Mouse (Mus musculus) heart, embryonic 14.5 days (tissue): Measurements from ENCODE around the gene Ccnd3. TPM values are rescaled to one million over a fixed set of nuclear protein-coding genes. Genes with fewer than 3 reads are reported as not detected.

Experiments
- ATAC-seq: fragments of 200-750 bp; cut with Nextera tagmentation; 2 replicates; pipeline ENCODE4 v1.8.0; 2017; ENCODE audit warnings: low read depth, moderate TSS enrichment; ENCODE audit not compliant: insufficient number of reproducible peaks, insufficient read depth, low FRiP score
- H3K27ac ChIP-seq, 2 experiments: fragments of 200-500 bp in 1 of 2; fragments of 300-500 bp in 1 of 2; sonication (generic) in 1 of 2; replicated peaks in 1 of 2; 2 replicates each; pipeline ENCODE4 v1.5.1; 2012 to 2014; ENCODE audit warnings: low read depth in 2 of 2, low read length in 2 of 2, control low read depth in 1 of 2, mild to moderate bottlenecking in 1 of 2, mixed read lengths in 1 of 2; ENCODE audit not compliant: control insufficient read depth in 1 of 2, insufficient read depth in 1 of 2
- H3K27me3 ChIP-seq: fragments of 300-500 bp; sonication (generic); 2 replicates; pipeline ENCODE4 v1.6.1; 2014; ENCODE audit warnings: mild to moderate bottlenecking, low read length, control low read depth; ENCODE audit not compliant: control insufficient read depth, insufficient read depth
- H3K36me3 ChIP-seq: fragments of 300-500 bp; sonication (generic); 2 replicates; pipeline ENCODE4 v1.6.1; 2014; ENCODE audit warnings: mild to moderate bottlenecking, control low read depth, low read length, mixed read lengths; ENCODE audit not compliant: control insufficient read depth, insufficient read depth
- H3K4me1 ChIP-seq, 2 experiments: fragments of 200-500 bp in 1 of 2; fragments of 300-500 bp in 1 of 2; sonication (generic) in 1 of 2; 2 replicates each; pipeline ENCODE4 v1.6.1; 2012 to 2014; ENCODE audit warnings: low read length in 2 of 2, control low read depth in 1 of 2, mixed read lengths in 1 of 2; ENCODE audit not compliant: control insufficient read depth in 2 of 2, insufficient read depth in 2 of 2
- H3K4me2 ChIP-seq: fragments of 300-500 bp; sonication (generic); 2 replicates; pipeline ENCODE4 v1.6.1; 2014; ENCODE audit warnings: mild to moderate bottlenecking, low read length
- H3K4me3 ChIP-seq, 2 experiments: fragments of 200-500 bp in 1 of 2; fragments of 300-500 bp in 1 of 2; sonication (generic) in 1 of 2; 2 replicates each; pipeline ENCODE4 v1.5.1; 2012 to 2014; ENCODE audit warnings: low read length in 2 of 2, mild to moderate bottlenecking in 2 of 2, control low read depth in 1 of 2, low read depth in 1 of 2, moderate library complexity in 1 of 2; ENCODE audit not compliant: control insufficient read depth in 1 of 2, insufficient read depth in 1 of 2
- H3K9ac ChIP-seq: fragments of 300-500 bp; sonication (generic); 2 replicates; pipeline ENCODE4 v1.6.1; 2014; ENCODE audit warnings: mild to moderate bottlenecking, low read length
- H3K9me3 ChIP-seq: fragments of 300-500 bp; sonication (generic); 2 replicates; pipeline ENCODE4 v1.6.1; 2016; ENCODE audit warnings: low read length, control low read depth; ENCODE audit not compliant: control insufficient read depth
- WGBS: fragments of 180-500 bp; shearing (Covaris S2); extraction: QIAGEN DNeasy Blood & Tissue Kit; methylation state at CpG from one replicate; pipeline ENCODE4 v1.1.7; 2014; 5-methylcytosine and 5-hydroxymethylcytosine counted together
- polyA plus RNA-seq: library from polyadenylated mRNA; unstranded; fragments of >200 nt; fragmentation: Nextera tagmentation; extraction: Ambion mirVana; gene quantifications from 2 replicates; pipeline ENCODE4 v1.2.1, GENCODE M21; 2014

Ccnd3 gene
- polyA plus RNA-seq, 1 experiment from 2014 or later = 469 TPM

- Histone ChIP-seq H3K4me1 (peaks cover 12 to 15% of the 10 kb centered on the region in 2 experiments), H3K36me3 (no peaks in the 10 kb centered on the region), H3K4me2 (no peak overlapping the region), H3K9me3 (no peaks in the 10 kb centered on the region), H3K4me3 (no peak overlapping the region), H3K27me3 (no peaks in the 10 kb centered on the region), H3K9ac (no peak overlapping the region), H3K27ac (no peak overlapping the region)
- ATAC-seq = no peak
- 91% methylated on average over 5 of the region's 5 CpGs for WGBS
Measured at GRCm38 (mm10) chr17:47532364-47532763, 27.5 kb downstream of the Ccnd3 start.

DNA sequence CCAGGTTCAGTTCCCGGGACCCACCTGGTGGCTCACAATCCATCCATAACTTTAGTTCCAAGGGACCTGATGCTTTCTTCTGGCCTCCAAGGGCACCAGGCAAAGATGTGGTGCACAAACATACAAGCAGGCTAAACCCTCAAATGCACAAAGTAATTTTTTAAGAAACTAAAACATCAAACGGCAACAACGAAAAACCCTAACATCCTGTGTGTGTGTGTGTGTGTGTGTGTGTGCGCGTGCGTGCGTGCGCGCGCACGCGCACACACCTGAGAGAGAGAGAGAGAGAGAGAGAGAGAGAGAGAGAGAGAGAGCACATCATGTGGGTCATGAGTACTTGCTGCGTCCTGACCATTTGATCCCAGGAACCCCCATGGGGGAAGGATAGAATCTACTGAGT, 28.8 kb downstream of the Ccnd3 start:
- H3K27me3 ChIP-seq = no peaks in the 10 kb centered on the region
- H3K9ac ChIP-seq = no peak overlapping the region
- no peak for ATAC-seq
- H3K36me3 ChIP-seq = no peaks in the 10 kb centered on the region
- H3K27ac ChIP-seq = no peak overlapping the region
- 93% methylated on average over 13 of the region's 13 CpGs for WGBS
- H3K4me1 ChIP-seq = peaks cover 0 to 4% of the 10 kb centered on the region in 2 experiments; a peak in 2 of 4 replicates
- H3K9me3 ChIP-seq = no peaks in the 10 kb centered on the region
- no peak overlapping the region for H3K4me2 ChIP-seq
- H3K4me3 ChIP-seq = no peak overlapping the region

DNA sequence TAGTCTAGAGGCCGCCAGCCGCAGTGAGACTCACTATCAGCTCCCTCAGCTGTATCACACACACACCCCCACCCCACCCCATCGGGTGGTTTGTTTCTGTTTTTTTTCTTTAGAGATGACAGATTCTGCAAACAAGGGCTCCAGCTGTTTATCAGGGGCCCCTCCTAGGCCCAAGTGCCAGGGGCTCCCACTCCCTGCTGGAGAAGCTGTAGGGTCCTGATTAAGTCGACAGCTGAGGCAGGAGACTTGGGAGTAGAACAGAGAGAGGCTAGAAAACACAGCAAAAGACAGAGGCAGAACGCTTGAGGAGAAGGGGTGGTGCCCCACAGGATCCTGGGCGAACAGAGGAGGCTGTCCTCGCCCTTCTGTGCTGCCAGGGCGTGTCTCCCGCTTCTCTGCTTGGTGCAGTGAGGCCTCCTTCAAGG, 31.0 kb downstream of the Ccnd3 start:
- H3K9me3 ChIP-seq = no peaks in the 10 kb centered on the region
- no peaks in the 10 kb centered on the region for H3K27me3 ChIP-seq
- H3K36me3 ChIP-seq = no peaks in the 10 kb centered on the region
- peaks cover 0 to 2% of the 10 kb centered on the region in 2 experiments; a peak in 1 of 4 replicates for H3K4me1 ChIP-seq
- H3K4me3 ChIP-seq = no peak overlapping the region
- no peak overlapping the region for H3K4me2 ChIP-seq
- ATAC-seq = no peak
- no peak overlapping the region for H3K9ac ChIP-seq
- H3K27ac ChIP-seq = no peak overlapping the region
- 46% methylated on average over 9 of the region's 9 CpGs for WGBS

DNA sequence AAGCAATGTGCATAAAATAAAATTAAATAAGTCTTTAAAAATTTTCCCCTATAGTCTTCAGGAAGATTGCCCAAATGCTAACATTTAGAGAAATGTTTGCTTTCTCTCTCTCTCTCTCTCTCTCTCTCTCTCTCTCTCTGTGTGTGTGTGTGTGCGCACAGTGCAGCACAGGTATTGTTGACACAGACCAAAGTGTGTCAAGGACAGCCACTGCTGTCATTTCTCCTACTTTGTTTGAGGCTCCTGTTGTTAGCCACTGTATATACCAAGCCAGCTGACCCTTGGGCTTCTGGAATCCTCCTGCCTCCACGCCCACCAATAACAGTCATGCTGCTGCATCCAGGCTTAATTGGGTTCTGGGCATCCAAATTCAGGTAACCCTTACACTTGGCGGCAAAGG, 33.2 kb downstream of the Ccnd3 start:
- 87% methylated on average over 3 of the region's 3 CpGs for WGBS
- Histone ChIP-seq H3K27ac (no peak overlapping the region), H3K9ac (no peak overlapping the region), H3K4me1 (peaks cover 0 to 4% of the 10 kb centered on the region in 2 experiments; a peak in 1 of 4 replicates), H3K27me3 (no peaks in the 10 kb centered on the region), H3K4me3 (no peak overlapping the region), H3K4me2 (no peak overlapping the region), H3K36me3 (no peaks in the 10 kb centered on the region), H3K9me3 (no peaks in the 10 kb centered on the region)
- no peak for ATAC-seq

DNA sequence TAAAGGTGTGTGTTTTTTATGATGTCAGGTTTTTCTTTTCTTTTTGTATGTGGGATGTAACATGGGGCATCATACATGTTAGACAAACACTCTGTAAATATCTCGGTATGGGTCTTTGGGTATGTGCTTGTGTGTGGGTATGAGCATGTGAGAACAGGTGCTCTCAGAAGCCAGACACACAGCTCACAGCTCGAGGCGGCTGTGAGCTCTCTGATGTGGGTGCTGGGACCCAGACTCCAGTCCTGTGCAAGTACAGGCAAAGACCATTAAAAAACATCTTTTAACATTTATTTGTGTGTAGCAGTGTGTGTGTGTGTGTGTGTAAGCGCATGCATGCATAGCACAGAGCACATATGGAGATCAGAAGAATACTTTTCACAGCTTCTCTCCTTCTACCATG, 34.3 kb downstream of the Ccnd3 start:
- Histone ChIP-seq H3K9ac (no peak overlapping the region), H3K9me3 (no peaks in the 10 kb centered on the region), H3K36me3 (no peaks in the 10 kb centered on the region), H3K4me3 (no peak overlapping the region), H3K27me3 (no peaks in the 10 kb centered on the region), H3K4me1 (peaks cover 0 to 4% of the 10 kb centered on the region in 2 experiments; a peak in 1 of 4 replicates), H3K27ac (no peak overlapping the region), H3K4me2 (no peak overlapping the region)
- WGBS = 87% methylated on average over 4 of the region's 4 CpGs
- no peak for ATAC-seq

- Histone ChIP-seq H3K4me1 (peaks cover 0 to 2% of the 10 kb centered on the region in 2 experiments; a peak in 1 of 4 replicates), H3K9ac (no peak overlapping the region), H3K4me2 (no peak overlapping the region), H3K27me3 (no peaks in the 10 kb centered on the region), H3K9me3 (no peaks in the 10 kb centered on the region), H3K4me3 (no peak overlapping the region), H3K36me3 (no peaks in the 10 kb centered on the region), H3K27ac (no peak overlapping the region)
- 70% methylated on average over 5 of the region's 5 CpGs for WGBS
- no peak; the same call in 1 of the 2 replicates for ATAC-seq
Measured at GRCm38 (mm10) chr17:47542061-47542460, 37.2 kb downstream of the Ccnd3 start.

GRCm38 (mm10) chr17:47543051-47543650, 38.3 kb downstream of the Ccnd3 start:
- Histone ChIP-seq H3K4me1 (peaks cover 0 to 2% of the 10 kb centered on the region in 2 experiments; a peak in 1 of 4 replicates), H3K9me3 (no peaks in the 10 kb centered on the region), H3K4me3 (no peak overlapping the region), H3K27ac (no peak overlapping the region), H3K4me2 (no peak overlapping the region), H3K36me3 (no peaks in the 10 kb centered on the region), H3K27me3 (no peaks in the 10 kb centered on the region), H3K9ac (no peak overlapping the region)
- no peak for ATAC-seq
- 74% methylated on average over 7 of the region's 7 CpGs for WGBS

DNA sequence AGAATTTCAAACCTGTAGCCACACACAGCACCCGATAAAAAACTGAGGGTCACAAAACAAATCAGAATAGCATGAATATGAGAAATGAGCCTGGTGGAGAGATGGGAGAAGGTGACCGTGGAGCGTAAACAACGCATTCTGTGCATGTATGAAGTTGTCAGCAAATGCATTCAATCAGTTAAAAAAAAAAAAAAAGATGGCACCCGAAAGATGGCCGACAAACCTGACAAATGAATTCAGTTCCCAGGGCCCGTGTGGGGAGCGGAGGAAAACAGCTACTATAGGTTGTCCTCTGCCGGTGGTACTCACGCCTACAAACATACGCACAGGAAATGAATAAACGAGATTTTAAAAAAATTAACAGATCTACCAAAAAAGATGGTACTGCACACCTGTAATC, 40.3 kb downstream of the Ccnd3 start:
- no peaks in the 10 kb centered on the region for H3K36me3 ChIP-seq
- H3K9me3 ChIP-seq = no peaks in the 10 kb centered on the region
- H3K4me2 ChIP-seq = no peak overlapping the region
- H3K4me1 ChIP-seq = peaks cover 0 to 2% of the 10 kb centered on the region in 2 experiments; a peak in 1 of 4 replicates
- H3K9ac ChIP-seq = no peak overlapping the region
- no peaks in the 10 kb centered on the region for H3K27me3 ChIP-seq
- no peak for ATAC-seq
- WGBS = 91% methylated on average over 12 of the region's 12 CpGs
- no peak overlapping the region for H3K27ac ChIP-seq
- H3K4me3 ChIP-seq = no peak overlapping the region
